Mouse (Mus musculus): ENCODE measurements around the gene Tmem198. TPM values are rescaled to one million over a fixed set of nuclear protein-coding genes. Genes with fewer than 3 reads are reported as not detected.

Gene Tmem198
- polyA plus RNA-seq, 1 experiment from 2014 or later = 13.0 TPM

- Histone ChIP-seq H3K9me3 (ENCODE audit: control insufficient read depth, low read length) (no peaks in the 10 kb centered on the region), H3K27me3 (ENCODE audit: control insufficient read depth, insufficient read depth, low read length) (peaks cover 9% of the 10 kb centered on the region; the same call in 1 of the 2 replicates), H3K9ac (ENCODE audit: low read length) (peak overlapping the region; percentile 97), H3K27ac (ENCODE audit: low read depth, low read length) (peak overlapping the region; percentile 65; the same call in 1 of the 2 replicates), H3K4me3 (ENCODE audit: low read depth, low read length) (peak overlapping the region; percentile 77), H3K4me2 (peak overlapping the region; percentile 68), H3K4me1 (ENCODE audit: control insufficient read depth, insufficient read depth, low read length) (peaks cover 7% of the 10 kb centered on the region), H3K36me3 (ENCODE audit: control insufficient read depth, insufficient read depth, low read length) (peaks cover 16% of the 10 kb centered on the region)
- peak; percentile 97 for DNase-seq (ENCODE audit: low spot score, missing footprints)
- WGBS = 1% methylated on average over 82 of the region's 84 CpGs
- peak; percentile 70 for ATAC-seq (ENCODE audit: low FRiP score)
Observed at GRCm38 (mm10) chr1:75505159-75505955, 26.0 kb downstream of the Tmem198 start.

DNA sequence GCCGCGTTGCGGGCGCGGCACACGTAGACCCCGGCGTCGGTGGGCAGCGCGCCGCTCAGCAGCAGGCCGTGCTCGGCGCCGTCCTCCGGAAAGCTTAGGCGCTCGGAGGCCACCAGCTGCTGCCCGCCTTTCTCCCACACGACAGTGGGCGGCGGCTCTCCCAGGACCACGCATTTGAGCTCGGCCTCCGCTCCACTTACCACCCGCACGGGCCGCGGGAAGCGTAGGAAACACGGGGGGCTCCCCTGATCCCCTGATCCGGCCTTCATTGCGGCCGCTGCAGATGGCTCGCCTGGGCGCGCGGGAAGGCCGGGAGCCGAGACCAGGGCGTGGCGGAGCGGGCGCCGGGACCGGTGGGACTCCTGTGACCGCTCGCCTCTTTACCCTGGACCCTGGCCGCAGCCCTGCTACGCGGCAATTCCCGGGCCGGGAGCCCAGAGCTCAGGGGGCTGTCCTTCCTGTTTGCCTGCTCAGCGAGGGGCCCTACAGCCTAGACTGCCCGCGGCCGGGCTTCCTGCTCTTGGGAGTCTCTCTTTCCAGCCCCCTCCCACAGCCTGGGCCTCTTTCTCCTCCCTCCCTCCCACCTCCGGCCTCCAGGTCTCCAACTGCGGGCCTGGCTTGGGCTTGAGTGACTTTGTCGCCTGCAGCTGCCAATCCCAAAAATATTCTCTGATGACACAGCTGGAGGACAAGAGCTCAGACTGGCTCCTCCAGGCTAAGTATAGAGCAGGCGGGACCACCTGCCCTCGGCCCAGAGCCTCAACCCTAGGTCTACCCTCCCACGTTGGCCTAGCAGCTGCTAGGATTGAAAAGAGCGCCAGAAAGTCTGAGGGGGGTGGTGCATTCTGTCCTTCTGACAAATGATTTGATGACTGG, 26.9 kb downstream of the Tmem198 start, which contains the start of gene Obsl1:
Gene Obsl1, minus strand, starts transcription at position 497 of the 876 bp plus-strand sequence.
- ATAC-seq (ENCODE audit: low FRiP score) = peak; percentile 83
- H3K9me3 ChIP-seq (ENCODE audit: control insufficient read depth, low read length) = no peaks in the 10 kb centered on the region

GRCm38 (mm10) chr1:75507006-75507405, 27.7 kb downstream of the Tmem198 start, which contains the start of gene Inha:
TSS of gene Inha (plus strand) at chr1:75507077.
- no peak; the same call in 1 of the 2 replicates for ATAC-seq (ENCODE audit: low FRiP score)

More for the DNA sequence above, 26.9 kb downstream of the Tmem198 start, which contains the start of gene Obsl1:
- Histone ChIP-seq H3K27me3 (ENCODE audit: control insufficient read depth, insufficient read depth, low read length) (peaks cover 9% of the 10 kb centered on the region; the same call in 1 of the 2 replicates), H3K4me1 (ENCODE audit: control insufficient read depth, insufficient read depth, low read length) (peaks cover 7% of the 10 kb centered on the region), H3K4me3 (ENCODE audit: low read depth, low read length) (peak within 1 kb of the TSS; percentile 77), H3K4me2 (peak within 1 kb of the TSS; percentile 68), H3K27ac (ENCODE audit: low read depth, low read length) (peak within 1 kb of the TSS; percentile 65), H3K9ac (ENCODE audit: low read length) (peak within 1 kb of the TSS; percentile 97), H3K36me3 (ENCODE audit: control insufficient read depth, insufficient read depth, low read length) (peaks cover 9% of the 10 kb centered on the region)
- DNase-seq (ENCODE audit: low spot score, missing footprints) = peak; percentile 97
- under 1% methylated on average over 50 of the region's 65 CpGs for WGBS

DNA sequence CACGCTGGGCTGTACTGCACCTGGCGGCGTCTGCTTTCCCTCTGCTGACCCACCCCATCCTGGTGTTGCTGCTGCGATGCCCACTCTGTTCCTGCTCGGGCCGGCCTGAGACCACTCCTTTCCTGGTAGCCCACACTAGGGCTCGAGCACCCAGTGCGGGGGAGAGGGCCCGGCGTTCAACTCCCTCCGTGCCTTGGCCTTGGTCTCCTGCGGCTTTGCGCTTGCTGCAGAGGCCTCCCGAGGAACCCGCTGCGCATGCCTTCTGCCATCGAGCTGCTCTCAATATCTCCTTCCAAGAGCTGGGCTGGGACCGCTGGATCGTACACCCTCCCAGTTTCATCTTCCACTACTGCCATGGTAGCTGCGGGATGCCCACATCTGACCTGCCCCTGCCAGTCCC, 30.3 kb downstream of the Tmem198 start:
- H3K27me3 ChIP-seq (ENCODE audit: control insufficient read depth, insufficient read depth, low read length) = peaks cover 3% of the 10 kb centered on the region; the same call in 1 of the 2 replicates
- no peaks in the 10 kb centered on the region for H3K36me3 ChIP-seq (ENCODE audit: control insufficient read depth, insufficient read depth, low read length)
- no peak for ATAC-seq (ENCODE audit: low FRiP score)
- no peaks in the 10 kb centered on the region for H3K9me3 ChIP-seq (ENCODE audit: control insufficient read depth, low read length)
- 49% methylated on average over 17 of the region's 20 CpGs for WGBS
- no peak overlapping the region for H3K4me2 ChIP-seq
- peaks cover 4% of the 10 kb centered on the region for H3K4me1 ChIP-seq (ENCODE audit: control insufficient read depth, insufficient read depth, low read length)
- no peak overlapping the region for H3K4me3 ChIP-seq (ENCODE audit: low read depth, low read length)
- no peak overlapping the region for H3K27ac ChIP-seq (ENCODE audit: low read depth, low read length)
- H3K9ac ChIP-seq (ENCODE audit: low read length) = no peak overlapping the region
- peak; percentile 44 for DNase-seq (ENCODE audit: low spot score, missing footprints)

More at GRCm38 (mm10) chr1:75507006-75507405, 27.7 kb downstream of the Tmem198 start, which contains the start of gene Inha:
- Histone ChIP-seq H3K9me3 (ENCODE audit: control insufficient read depth, low read length) (no peaks in the 10 kb centered on the region), H3K36me3 (ENCODE audit: control insufficient read depth, insufficient read depth, low read length) (0 out of 2 replicates have a peak, but pooled peaks cover 2% of the 10 kb centered on the region), H3K4me2 (peak within 1 kb of the TSS; percentile 68), H3K4me3 (ENCODE audit: low read depth, low read length) (peak within 1 kb of the TSS; percentile 77), H3K27me3 (ENCODE audit: control insufficient read depth, insufficient read depth, low read length) (peaks cover 9% of the 10 kb centered on the region; the same call in 1 of the 2 replicates), H3K4me1 (ENCODE audit: control insufficient read depth, insufficient read depth, low read length) (peaks cover 7% of the 10 kb centered on the region), H3K9ac (ENCODE audit: low read length) (peak within 1 kb of the TSS; percentile 97), H3K27ac (ENCODE audit: low read depth, low read length) (peak within 1 kb of the TSS; percentile 65)
- 81% methylated on average over 10 of the region's 10 CpGs for WGBS
- DNase-seq (ENCODE audit: low spot score, missing footprints) = peak; percentile 84

GRCm38 (mm10) chr1:75510154-75510553, 30.8 kb downstream of the Tmem198 start:
- no peak overlapping the region for H3K4me3 ChIP-seq (ENCODE audit: low read depth, low read length)
- DNase-seq (ENCODE audit: low spot score, missing footprints) (peak; percentile 65), ATAC-seq (ENCODE audit: low FRiP score) (no peak)
- no peak overlapping the region for H3K9ac ChIP-seq (ENCODE audit: low read length)
- no peak overlapping the region for H3K27ac ChIP-seq (ENCODE audit: low read depth, low read length)
- H3K36me3 ChIP-seq (ENCODE audit: control insufficient read depth, insufficient read depth, low read length) = no peaks in the 10 kb centered on the region
- H3K4me2 ChIP-seq = no peak overlapping the region
- 77% methylated on average over 5 of the region's 5 CpGs for WGBS
- H3K27me3 ChIP-seq (ENCODE audit: control insufficient read depth, insufficient read depth, low read length) = peaks cover 3% of the 10 kb centered on the region; the same call in 1 of the 2 replicates
- no peaks in the 10 kb centered on the region for H3K9me3 ChIP-seq (ENCODE audit: control insufficient read depth, low read length)
- peaks cover 4% of the 10 kb centered on the region for H3K4me1 ChIP-seq (ENCODE audit: control insufficient read depth, insufficient read depth, low read length)

DNA sequence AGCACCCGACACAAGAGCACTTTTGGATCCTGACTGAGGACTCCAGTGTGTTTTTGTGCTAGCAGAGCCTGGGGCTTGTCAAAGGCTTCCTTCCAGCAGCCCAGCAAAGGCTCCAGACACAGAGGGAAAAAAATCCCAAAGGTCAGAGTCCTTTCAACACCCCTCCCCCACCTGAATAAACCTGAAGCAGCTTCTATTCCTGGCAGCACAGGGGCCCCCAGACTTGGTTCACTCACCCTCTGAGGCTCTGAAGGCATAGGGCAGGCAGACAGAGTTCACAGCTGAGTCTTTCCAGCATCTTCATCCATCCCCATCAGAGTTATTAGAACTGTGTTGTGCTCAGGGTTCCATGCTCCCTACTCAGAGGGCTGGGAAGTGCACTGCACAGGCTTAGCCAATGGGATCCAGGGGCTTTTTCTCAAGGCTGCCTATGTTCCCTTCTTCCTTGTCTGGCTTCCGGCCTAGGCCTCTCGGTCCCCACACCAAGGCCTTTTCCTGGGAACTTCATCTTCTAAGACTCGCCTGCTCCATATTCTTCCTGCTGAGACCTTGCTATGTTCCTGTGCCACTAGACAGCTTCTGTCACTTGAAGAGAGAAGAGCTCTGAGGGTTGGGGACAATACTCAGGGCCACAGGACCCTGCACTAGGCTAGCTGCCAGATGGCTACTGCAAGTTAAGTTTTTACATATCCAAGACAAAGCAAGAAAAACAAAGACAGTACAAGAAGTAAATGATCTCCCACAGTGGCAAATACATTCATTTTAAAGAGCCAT, 32.3 kb downstream of the Tmem198 start:
- no peak for ATAC-seq (ENCODE audit: low FRiP score)
- H3K9ac ChIP-seq (ENCODE audit: low read length) = no peak overlapping the region
- no peak overlapping the region for H3K4me3 ChIP-seq (ENCODE audit: low read depth, low read length)
- 55% methylated on average over 4 of the region's 4 CpGs for WGBS
- H3K4me2 ChIP-seq = no peak overlapping the region
- H3K36me3 ChIP-seq (ENCODE audit: control insufficient read depth, insufficient read depth, low read length) = no peaks in the 10 kb centered on the region
- H3K9me3 ChIP-seq (ENCODE audit: control insufficient read depth, low read length) = no peaks in the 10 kb centered on the region
- peak; percentile 70 for DNase-seq (ENCODE audit: low spot score, missing footprints)
- peaks cover under 1% of the 10 kb centered on the region; the same call in 1 of the 2 replicates for H3K4me1 ChIP-seq (ENCODE audit: control insufficient read depth, insufficient read depth, low read length)
- H3K27me3 ChIP-seq (ENCODE audit: control insufficient read depth, insufficient read depth, low read length) = peaks cover 3% of the 10 kb centered on the region; the same call in 1 of the 2 replicates
- no peak overlapping the region for H3K27ac ChIP-seq (ENCODE audit: low read depth, low read length)

- no peak overlapping the region for H3K4me2 ChIP-seq
- 87% methylated on average over 3 of the region's 3 CpGs for WGBS
- H3K27ac ChIP-seq (ENCODE audit: low read depth, low read length) = no peak overlapping the region
- no peak overlapping the region for H3K4me3 ChIP-seq (ENCODE audit: low read depth, low read length)
- H3K9me3 ChIP-seq (ENCODE audit: control insufficient read depth, low read length) = no peaks in the 10 kb centered on the region
- no peaks in the 10 kb centered on the region for H3K4me1 ChIP-seq (ENCODE audit: control insufficient read depth, insufficient read depth, low read length)
- H3K36me3 ChIP-seq (ENCODE audit: control insufficient read depth, insufficient read depth, low read length) = no peaks in the 10 kb centered on the region
- H3K9ac ChIP-seq (ENCODE audit: low read length) = no peak overlapping the region
- ATAC-seq (ENCODE audit: low FRiP score) (no peak), DNase-seq (ENCODE audit: low spot score, missing footprints) (peak; percentile 21)
- no peaks in the 10 kb centered on the region; the same call in 1 of the 2 replicates for H3K27me3 ChIP-seq (ENCODE audit: control insufficient read depth, insufficient read depth, low read length)
Observed at GRCm38 (mm10) chr1:75512550-75512949, 33.2 kb downstream of the Tmem198 start.

DNA sequence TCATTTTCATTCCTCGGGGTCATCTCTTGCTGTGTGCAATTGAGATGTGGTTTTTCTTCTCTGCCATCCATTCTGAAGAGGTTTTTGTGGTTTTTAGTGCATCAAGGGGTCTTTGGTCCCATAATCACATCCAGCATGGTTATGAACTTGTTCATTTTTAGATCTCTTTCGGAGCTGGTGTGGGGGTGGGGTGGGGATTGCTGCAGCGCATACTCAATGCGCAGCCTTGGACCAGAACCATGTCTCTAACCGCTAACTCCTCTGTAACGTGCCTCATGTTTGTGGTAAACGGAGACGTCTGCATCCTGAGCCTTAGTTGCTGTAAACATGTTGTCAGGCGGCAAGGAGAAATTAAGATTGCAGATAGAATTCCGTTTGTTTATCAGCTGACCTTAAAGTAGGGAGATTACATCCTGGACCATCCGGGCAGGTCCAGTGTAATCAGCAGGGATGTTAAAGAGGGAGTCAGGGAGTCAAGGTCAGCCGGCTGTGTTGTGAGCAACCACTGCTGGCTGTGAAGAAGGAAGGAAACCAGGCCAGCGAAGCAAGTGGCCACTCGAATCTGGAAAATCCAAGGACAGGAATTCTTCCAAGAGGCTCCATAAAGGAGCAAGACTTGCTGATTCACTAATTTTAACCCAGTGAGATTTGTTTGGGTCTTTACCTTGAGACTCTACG, 37.5 kb downstream of the Tmem198 start:
- H3K4me2 ChIP-seq = no peak overlapping the region
- H3K4me3 ChIP-seq (ENCODE audit: low read depth, low read length) = no peak overlapping the region
- no peak overlapping the region for H3K9ac ChIP-seq (ENCODE audit: low read length)
- no peaks in the 10 kb centered on the region for H3K27me3 ChIP-seq (ENCODE audit: control insufficient read depth, insufficient read depth, low read length)
- ATAC-seq (ENCODE audit: low FRiP score) = no peak
- H3K9me3 ChIP-seq (ENCODE audit: control insufficient read depth, low read length) = no peaks in the 10 kb centered on the region
- no peak overlapping the region for H3K27ac ChIP-seq (ENCODE audit: low read depth, low read length)
- DNase-seq (ENCODE audit: low spot score, missing footprints) = peak; percentile 68
- WGBS = 83% methylated on average over 15 of the region's 15 CpGs
- H3K36me3 ChIP-seq (ENCODE audit: control insufficient read depth, insufficient read depth, low read length) = no peaks in the 10 kb centered on the region
- no peaks in the 10 kb centered on the region; the same call in 1 of the 2 replicates for H3K4me1 ChIP-seq (ENCODE audit: control insufficient read depth, insufficient read depth, low read length)
